Mouse (Mus musculus) heart, postnatal 10 days (tissue): ENCODE data around the gene Mx1. TPM values are rescaled to one million over a fixed set of nuclear protein-coding genes. Genes with fewer than 3 reads are reported as not detected.

Experiments used
- total RNA-seq, 2 experiments: library from RNA; stranded (reverse); gene quantifications; 2 replicates each; pipeline ENCODE4 v1.2.3; 2021

Mx1 gene
- total RNA-seq, 2 experiments from 2014 or later, result 0.53 to 1.5 TPM

Other genes with a start within 250 kb of the Mx1 start
- 10 to 100 TPM; 25.9 to 33.4 TPM for gene Bace2, start 106.2 kb downstream of the Mx1 start, total RNA-seq
- not detected for gene Fam3b, start 51.9 kb upstream of the Mx1 start, total RNA-seq
- not detected for gene Tmprss2, start 148.3 kb upstream of the Mx1 start, total RNA-seq